Mouse (Mus musculus) ZHBTc4 (cell line): ENCODE results near the gene Itpripl1.
"Not testable (repeated sequence)": the region's sequence is repeated elsewhere in the genome, so short reads cannot be mapped to it uniquely, and the experiment has no call there.

Experiments used
- DNase-seq: peaks from one replicate; pipeline ENCODE4 v3.0.0-alpha.2; 2011; ENCODE audit warnings: low read depth, low spot score

Gene Itpripl1

GRCm38 (mm10) chr2:127143158-127144063, at the start of gene Itpripl1:
Gene Itpripl1, minus strand, starts transcription at chr2:127143442.
- DNase-seq, result peak; percentile 78

GRCm38 (mm10) chr2:127189574-127189973, 46.3 kb upstream of the Itpripl1 start:
- no peak for DNase-seq

- DNase-seq, result peak; percentile 95
These were observed 39.5 kb upstream of the Itpripl1 start for GRCm38 (mm10) chr2:127182598-127183381.

GRCm38 (mm10) chr2:127166261-127166660, 23.0 kb upstream of the Itpripl1 start:
- DNase-seq, result peak; percentile 56

GRCm38 (mm10) chr2:127165675-127166074, 22.4 kb upstream of the Itpripl1 start:
- DNase-seq, result no peak

GRCm38 (mm10) chr2:127145699-127146098, 2.5 kb upstream of the Itpripl1 start:
- DNase-seq, result no peak

- DNase-seq, result no peak
These were observed 575 bp downstream of the Itpripl1 start for GRCm38 (mm10) chr2:127142577-127143157.

DNA sequence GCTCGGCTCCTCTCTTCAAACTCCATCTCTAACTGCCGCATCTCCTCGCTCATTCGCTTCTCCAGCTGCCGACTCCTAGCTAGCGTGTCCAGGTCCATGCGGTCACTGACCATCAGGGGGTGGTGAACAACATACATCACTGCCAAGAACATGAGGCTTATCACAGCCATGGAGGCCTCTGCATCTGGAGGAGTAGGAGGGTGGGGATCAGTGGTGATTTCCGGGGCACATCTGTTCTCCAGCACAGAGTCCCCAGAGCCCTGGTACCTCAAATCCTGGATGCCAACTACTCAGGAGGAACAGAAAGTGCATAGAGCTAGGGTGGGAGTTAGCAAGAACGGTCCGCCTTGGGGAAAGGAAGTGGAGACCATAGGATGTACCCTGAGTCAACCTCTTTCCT, 1.2 kb downstream of the Itpripl1 start:
- no peak for DNase-seq

DNA sequence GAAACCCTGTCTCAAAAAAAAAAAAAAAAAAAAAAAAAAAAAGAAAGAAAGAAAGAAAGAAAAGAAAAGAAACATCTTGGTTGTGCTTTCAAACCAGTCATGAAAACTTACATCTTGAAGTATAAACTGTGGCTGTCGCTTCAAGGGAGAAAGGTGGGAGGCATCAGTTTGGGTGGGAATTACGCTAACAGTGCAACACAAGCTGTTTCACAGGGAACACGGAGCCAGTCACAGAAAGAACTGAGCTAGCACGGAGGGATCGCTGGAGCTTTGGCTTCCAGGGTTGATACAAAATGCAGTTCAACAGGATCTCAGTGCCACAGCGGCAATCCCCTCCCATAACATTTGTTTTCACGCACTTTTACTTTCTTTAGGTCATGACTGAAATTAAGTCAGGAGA, 3.2 kb downstream of the Itpripl1 start:
- DNase-seq, result no peak

DNA sequence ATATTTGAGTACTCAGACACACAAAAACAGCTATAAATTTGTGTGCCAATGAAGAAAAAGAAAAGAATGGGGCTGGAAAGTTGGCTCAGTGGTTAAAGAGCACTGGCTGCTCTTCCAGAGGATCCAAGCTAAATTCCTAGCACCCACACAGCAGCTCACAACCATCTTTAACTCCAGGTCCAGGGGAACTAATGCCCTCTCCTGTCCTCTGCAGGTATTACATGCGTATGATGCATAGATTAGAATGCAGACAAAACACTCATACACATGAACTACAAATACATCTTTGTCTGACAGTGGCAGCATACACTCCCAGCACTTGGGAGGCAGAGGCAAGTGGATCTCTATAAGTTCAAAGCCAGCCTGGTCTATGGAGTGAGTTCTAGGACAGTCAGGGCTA, 3.6 kb downstream of the Itpripl1 start:
- DNase-seq, result peak; percentile 42

DNA sequence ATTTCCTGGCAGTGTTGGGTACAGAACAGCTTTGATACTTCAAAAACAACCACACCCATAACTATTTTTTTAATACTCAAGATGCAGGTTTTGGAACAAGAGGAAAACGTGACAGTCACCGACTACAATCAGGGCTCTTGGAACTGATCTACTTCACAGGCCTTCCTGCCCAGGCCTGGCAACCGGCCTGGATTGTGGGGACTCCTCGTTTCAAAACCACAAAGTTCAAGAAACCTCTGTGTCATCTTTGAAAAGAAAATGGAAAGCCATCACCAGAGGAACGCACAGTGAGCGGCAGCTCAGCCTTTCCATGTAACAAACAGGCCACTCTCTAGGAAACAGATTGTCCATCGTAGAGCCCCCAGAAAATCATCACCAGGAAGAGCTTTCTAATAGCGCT, 4.1 kb downstream of the Itpripl1 start:
- DNase-seq, result no peak

GRCm38 (mm10) chr2:127138449-127138848, 4.8 kb downstream of the Itpripl1 start:
- DNase-seq, result no peak

- DNase-seq, result no peak
These were observed 5.3 kb downstream of the Itpripl1 start for GRCm38 (mm10) chr2:127137838-127138420.

DNA sequence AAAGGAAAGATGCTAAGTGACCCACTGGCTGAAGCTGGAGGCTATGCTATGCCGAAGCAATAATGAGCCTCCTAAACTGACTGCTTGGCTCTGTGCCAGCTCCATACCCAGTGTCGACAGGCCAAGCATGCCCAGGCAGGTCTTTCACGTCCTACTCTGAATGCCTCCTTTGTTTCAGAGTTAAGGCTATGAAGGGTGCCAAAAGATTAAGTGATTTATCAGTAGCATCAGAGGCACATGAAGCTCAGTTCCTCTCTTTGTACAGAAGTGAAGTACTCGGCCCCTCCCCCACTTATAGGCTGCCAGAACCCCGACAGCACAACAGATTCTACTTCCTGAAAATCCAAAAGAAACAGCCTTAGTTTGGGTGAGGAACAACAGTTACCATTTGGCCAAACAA, 6.3 kb downstream of the Itpripl1 start:
- peak; percentile 64 for DNase-seq

GRCm38 (mm10) chr2:127135255-127135654, 8.0 kb downstream of the Itpripl1 start:
- not testable (repeated sequence) for DNase-seq

DNA sequence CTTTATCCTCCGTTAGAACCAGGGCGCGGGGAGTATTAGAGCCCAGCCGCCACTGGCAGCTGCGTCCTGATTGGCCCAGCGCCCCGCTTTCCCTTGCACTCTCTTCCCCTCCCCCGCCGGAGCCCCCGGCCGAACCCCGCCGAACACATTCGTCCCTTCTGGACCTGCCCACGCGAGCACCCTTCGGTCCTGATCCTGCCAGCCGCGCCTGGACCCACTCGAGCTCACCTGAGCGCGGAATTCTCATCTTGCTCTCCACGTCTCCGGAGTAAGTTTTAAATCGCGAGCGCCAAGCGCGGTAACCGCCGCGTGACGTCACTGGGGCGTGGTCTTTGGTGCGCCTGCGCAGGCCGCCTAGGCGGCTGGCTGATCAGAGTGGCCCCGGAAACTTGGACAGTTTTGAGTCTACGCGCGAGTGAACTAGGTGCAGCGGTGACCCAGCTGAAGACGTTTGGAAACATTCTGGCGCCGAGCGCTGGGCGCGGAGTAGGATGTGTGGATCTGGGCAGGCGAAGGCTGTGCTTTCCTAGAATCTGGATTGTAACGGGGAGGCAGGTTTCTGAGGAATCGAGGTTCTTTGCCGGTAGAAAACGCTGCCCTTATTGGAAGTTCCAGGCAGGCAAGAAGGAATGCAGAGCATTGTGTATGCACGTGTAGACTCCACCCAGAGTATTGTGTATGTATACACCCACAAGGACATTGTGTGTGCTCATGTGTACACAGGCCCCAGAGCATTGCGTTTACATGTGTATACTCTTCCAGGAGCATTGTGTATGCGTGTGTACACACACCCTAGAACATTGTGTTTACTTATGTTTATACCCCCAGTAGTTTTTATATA, 9.4 kb downstream of the Itpripl1 start, which contains the start of gene Ncaph:
TSS of gene Ncaph (minus strand) at position 334 of the 841 bp plus-strand sequence.
- peak; percentile 96 for DNase-seq

- no peak for DNase-seq
These were observed 11.9 kb downstream of the Itpripl1 start for GRCm38 (mm10) chr2:127131353-127131752.

- no peak for DNase-seq
These were observed 14.3 kb downstream of the Itpripl1 start for GRCm38 (mm10) chr2:127128926-127129325.

GRCm38 (mm10) chr2:127121591-127122235, 21.5 kb downstream of the Itpripl1 start:
- DNase-seq, result no peak

DNA sequence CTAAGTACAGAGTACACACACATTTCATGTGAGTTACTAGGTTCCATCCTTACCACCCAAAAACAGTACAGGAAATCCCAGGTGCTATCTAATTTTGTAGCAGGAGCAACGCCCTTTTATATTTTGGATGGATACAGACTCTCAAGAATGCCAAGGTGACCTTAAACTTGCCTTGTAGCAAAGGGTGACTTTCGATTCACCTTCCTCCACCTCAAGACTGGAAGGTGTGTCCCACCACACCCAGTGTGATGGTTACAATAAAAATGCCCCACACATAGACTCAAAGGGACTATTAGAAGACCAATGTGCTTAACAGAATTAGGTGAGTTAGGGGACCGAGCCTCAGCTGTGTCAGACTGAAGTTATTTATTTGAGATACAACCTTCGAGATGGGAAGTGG, 34.3 kb downstream of the Itpripl1 start:
- peak; percentile 66 for DNase-seq
